Mouse (Mus musculus) left cerebral cortex, adult 18-20 months (tissue): Measurements from ENCODE around the gene Adgrl4. TPM values are rescaled to one million over a fixed set of nuclear protein-coding genes. Genes with fewer than 3 reads are reported as not detected.

Experiments
- DNase-seq, 2 experiments: peaks; one replicate each; pipeline ENCODE4 v3.0.0; 2021 to 2022; ENCODE audit warnings: low spot score in 2 of 2, mixed read lengths in 1 of 2
- long read RNA-seq, 2 experiments: library from polyadenylated mRNA; stranded (forward); transcript quantifications; one replicate each; pipeline ENCODE4 v2.0.0; 2021
- total RNA-seq, 2 experiments: library from RNA; stranded (reverse); gene quantifications; 2 replicates each; pipeline ENCODE4 v1.2.3; 2021

Adgrl4 gene
- 10 to 100 TPM; 21.8 to 24.5 TPM for total RNA-seq
- long read RNA-seq, experiment 1, full-length matches to known transcripts, result 14 of 22 reads
- long read RNA-seq, experiment 1, partial matches to known transcripts, result 2 of 22 reads
- long read RNA-seq, experiment 1, other reads (novel, unspliced or antisense), result 6 of 22 reads
- long read RNA-seq, experiment 2, full-length matches to known transcripts, result 6 of 8 reads
- long read RNA-seq, experiment 2, partial matches to known transcripts, result 1 of 8 reads
- long read RNA-seq, experiment 2, other reads (novel, unspliced or antisense), result 1 of 8 reads

DNA sequence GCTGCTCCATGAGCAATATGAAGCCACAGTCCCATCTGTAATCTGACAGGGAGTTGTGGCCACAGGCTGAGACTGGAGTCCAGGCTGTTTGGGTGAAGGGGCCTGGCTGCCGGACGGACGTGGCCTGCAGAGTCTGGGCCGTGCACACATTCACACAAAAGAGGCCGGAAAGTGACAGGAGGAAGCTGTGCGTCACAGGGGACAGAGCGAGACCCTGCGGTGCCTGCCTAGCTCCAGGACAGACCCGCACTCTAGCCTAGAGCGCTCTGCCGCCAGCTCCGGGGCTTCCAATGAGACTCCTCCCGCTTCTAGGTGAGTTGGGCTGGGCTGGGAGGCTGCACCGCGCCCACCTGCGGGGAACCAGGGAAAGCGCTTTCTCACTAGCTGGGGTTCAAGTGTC lies at the start of gene Adgrl4:
Gene Adgrl4, plus strand, starts transcription at position 195 of the 400 bp plus-strand sequence.
- DNase-seq, result no peak

- no peak for DNase-seq
These were observed 46.8 kb upstream of the Adgrl4 start for GRCm38 (mm10) chr3:151390912-151391311.

DNA sequence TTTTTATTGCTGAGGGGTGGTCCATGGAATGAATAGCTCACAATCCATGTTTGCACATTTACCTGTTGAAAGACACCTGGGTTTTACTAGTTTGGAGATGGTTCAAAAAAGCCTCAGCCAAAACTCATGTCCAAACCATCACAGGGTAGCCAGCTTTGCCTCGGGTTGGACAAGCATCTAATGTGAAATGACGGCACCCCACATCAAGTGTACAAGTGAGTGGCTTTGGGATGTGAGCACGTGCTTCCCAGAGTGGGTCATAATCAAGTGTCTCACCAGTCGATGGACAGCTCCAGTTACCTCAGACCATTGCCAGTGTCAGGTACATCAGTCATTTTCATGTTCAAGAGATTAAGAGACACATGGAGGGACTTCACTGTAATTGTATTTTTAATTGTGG lies 44.8 kb upstream of the Adgrl4 start:
- no peak for DNase-seq

DNA sequence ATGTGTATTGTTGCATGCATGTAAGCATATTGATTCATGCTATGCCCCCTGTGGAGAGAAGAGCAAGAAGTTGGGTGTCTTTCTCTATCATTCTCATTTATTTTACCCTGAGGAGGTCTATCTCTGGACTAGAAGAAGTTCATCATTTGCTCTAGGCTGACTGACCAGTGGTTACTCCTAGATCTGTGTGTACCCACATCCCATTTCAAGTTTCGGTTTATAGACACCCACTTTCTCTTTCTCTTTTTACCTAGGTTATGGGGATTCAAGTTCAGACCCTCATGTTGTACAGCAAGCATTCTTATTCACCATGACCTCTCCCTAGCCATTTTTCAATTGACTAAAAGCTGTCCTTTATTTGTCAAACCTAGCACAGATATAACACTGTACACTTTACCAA lies 44.4 kb upstream of the Adgrl4 start:
- no peak for DNase-seq

- no peak for DNase-seq
These were observed 38.4 kb upstream of the Adgrl4 start for GRCm38 (mm10) chr3:151399270-151399669.

GRCm38 (mm10) chr3:151411031-151411430 lies 26.7 kb upstream of the Adgrl4 start:
- no peak for DNase-seq

GRCm38 (mm10) chr3:151411488-151411887 lies 26.2 kb upstream of the Adgrl4 start:
- DNase-seq, result no peak

DNA sequence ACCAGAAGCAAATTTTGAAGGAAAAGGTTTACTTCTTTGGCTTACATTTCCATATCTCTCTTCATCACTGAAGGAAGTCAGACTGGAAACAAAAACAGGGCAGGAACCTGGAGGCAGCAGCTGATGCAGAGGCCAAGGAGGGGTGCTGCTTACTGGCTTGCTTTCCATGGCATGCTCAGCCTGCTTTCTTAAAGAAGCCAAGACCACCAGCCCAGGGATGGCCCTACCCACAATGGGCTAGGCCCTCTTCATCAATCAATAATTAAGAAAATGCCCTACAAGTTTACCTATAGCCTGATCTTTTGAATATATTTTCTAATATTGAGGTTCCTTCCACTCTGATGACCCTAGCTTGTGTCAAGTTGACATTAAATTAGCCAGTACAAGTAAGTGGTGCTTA lies 20.8 kb upstream of the Adgrl4 start:
- DNase-seq, result no peak

GRCm38 (mm10) chr3:151417688-151418572 lies 19.8 kb upstream of the Adgrl4 start:
- DNase-seq, result no peak

DNA sequence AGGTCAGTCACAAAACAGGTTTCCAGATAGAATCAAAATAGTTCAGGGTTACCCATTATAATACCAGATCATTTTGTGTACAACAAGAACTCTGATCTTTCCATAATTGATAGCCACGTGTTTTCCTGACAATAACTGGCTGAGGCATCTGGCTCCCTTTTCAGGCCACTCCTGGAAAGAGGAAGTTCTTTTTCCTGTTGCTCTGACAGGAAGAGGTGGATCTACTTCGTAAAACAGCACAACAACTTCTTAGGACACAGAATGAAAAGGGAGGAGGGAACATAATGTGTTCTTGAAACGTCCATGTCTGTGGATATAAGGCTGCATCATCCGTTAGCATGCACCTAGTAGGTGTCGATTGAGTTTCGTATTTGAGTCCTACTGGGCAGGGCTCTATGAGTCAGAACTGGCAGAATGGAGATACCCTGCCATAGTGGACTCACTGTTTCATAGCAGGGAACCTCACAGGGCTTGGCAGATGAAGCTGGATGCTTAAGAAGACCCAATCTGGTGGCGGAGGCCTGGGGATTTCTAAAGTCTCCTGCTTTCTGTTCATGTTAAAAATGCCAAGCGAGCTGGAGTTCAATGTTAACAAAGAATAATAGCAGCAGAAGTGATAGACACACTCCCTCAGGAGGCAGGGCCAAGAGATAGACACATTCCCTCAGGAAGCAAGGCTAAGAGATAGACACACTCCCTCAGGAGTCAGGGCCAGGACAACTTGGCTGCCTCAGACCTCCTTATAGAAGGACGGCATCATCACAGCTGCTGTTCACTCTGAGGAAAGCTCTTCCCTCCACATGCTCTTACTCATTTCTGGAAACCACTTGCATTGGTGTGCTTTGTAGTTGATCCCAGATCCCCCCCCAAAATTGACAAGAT lies 13.1 kb upstream of the Adgrl4 start:
- DNase-seq, result no peak

- DNase-seq, result no peak
These were observed 7.6 kb upstream of the Adgrl4 start for GRCm38 (mm10) chr3:151430106-151430505.

DNA sequence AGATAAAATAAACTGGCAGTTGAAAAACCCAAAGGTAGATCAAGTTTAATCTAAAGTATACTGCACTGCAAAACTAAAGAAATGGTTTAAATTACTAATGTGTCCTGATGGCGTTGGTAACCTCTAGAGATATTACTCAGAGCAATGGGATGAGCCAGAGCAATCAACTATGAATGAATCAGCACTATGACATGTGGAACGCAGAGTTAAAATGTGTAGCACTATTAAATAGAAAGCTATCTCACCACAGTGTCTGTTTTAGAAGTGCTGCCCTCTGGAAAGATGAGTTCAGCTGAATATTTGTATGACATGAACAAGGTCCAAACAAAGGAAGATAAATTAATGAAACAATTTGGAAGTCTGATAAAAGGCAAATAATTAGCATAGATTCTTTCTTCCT lies 6.2 kb upstream of the Adgrl4 start:
- DNase-seq, result no peak

- DNase-seq, result no peak
These were observed 677 bp downstream of the Adgrl4 start for GRCm38 (mm10) chr3:151438364-151438763.

DNA sequence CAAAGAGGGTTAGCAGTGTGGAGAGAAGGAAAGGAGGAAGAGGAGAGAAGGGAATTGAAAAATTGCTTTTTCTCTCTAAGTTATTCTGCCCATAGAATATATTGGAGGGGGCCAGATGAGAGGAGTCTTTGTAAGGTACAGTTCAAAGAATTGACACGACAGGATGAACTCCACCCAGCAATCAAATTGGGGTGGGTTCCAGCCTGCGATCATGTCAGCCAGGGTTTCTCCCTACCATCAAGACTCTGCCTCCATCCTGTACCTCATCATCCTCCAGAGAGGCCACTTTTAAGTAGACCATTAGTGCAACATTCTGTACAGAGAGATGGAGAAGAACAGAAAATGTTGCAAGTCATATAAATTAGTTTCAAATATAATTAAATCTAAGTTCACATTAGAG lies 2.3 kb downstream of the Adgrl4 start:
- DNase-seq, result no peak

DNA sequence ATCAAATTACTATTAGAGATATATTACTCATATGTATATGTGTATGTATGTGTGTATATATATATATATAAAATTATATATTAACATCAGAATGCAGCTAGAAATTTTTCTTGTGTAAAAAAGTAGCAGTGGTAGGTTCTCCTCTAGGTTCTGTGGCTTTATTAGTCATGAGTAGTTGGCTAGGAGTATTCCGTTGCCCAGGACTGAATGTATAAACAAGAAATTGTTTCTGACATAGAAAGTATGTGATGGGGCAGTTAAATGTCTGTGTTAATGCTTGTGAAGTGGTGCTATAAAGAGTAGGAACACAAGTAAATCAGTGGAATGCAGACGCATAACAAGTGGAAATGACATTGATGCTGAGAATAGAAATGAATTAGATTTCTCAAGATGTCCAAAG lies 4.3 kb downstream of the Adgrl4 start:
- DNase-seq, result no peak

- no peak for DNase-seq
These were observed 5.8 kb downstream of the Adgrl4 start for GRCm38 (mm10) chr3:151443486-151443885.

GRCm38 (mm10) chr3:151444284-151444683 lies 6.6 kb downstream of the Adgrl4 start:
- DNase-seq, result no peak

DNA sequence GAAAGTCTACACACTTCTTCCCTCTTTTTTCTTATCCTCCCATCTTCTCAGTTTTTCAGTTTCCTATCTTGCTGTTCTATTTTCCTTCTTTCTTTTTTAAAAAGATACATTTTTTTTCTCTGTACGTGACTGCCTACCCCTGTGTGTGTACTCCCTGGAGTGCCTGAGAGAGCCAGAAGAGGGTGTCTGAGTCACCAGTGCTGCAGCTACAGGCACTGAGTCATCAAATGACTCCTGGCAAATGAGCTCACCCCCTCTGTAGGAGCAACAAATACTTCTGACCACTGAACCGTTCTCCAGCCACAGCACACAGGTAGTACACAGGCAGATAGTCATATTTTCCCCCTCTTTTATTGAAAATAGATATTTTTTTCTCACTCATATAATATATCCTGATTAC lies 8.2 kb downstream of the Adgrl4 start:
- peak in 1 of 2 experiments; percentile 8 for DNase-seq

DNA sequence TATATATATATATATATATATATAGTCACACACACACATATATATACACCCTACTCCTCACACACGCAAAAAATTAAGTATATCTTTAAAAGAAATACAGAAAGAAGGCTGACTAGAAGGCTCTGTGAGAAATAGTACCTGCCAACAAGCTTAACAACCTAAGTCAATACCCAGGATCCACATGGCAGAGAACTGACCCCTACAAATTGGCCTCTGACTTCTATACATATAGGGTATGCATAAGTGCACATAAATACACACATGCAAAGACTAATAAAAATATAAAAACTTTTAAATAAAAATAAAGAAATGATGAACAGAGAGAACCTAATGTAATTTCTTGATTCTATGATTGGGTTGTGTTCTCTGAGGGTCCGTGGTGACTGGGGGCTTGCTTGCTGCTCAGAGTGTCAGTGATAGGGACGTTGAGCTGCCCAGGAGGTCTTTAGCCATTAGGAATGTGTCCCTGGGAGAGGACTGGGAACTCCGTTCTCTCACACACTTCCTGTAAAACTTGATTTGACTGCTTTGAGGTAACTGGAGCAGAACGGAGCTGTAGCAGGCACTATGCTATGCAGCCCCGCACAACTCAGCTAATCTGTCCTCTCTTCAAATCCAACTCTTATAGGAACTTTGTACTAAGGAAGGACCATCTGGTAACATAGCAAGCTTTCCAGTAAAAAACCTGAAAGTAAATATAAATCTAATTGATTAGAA lies 17.5 kb downstream of the Adgrl4 start:
- DNase-seq, result no peak

- no peak for DNase-seq
These were observed 21.9 kb downstream of the Adgrl4 start for GRCm38 (mm10) chr3:151459430-151460190.
